8 mouse cellular contexts compared by ENCODE assay signal in the genomic region with DNA sequence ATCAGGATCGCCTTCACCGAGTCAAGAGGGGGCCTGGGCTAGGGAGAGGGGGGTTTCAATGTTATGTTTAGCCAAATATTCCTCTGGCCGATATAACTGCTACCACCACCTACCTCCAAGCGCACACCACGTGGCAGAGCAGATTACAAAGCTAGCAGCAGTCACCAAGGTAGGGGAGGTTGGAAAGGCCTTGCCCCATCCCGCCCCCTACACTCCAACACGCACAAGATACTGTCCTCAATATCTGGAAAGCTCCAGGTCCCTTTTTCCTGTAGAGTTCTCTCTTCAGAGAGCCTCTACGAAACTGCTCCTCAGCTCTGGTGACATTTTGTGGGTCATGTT.
DNase-seq lines count a peak whose midpoint lies in the region; ATAC-seq lines count a peak whose summit lies in the region.

No protein-coding gene starts in this region.

- H3K9me3 ChIP-seq in heart, embryonic 14.5 days (ENCODE audit: control insufficient read depth, low read length) = no peaks in the 10 kb centered on the region
- H3K9me3 ChIP-seq in hindbrain, embryonic 13.5 days = no peaks in the 10 kb centered on the region
- no peaks in the 10 kb centered on the region for H3K9me3 ChIP-seq in midbrain, embryonic 10.5 days (replicated peaks)

- H3K4me1 ChIP-seq in heart, embryonic 14.5 days (ENCODE audit: control insufficient read depth in 2 of 2, insufficient read depth in 2 of 2, low read length in 2 of 2) = peaks cover 16 to 34% of the 10 kb centered on the region in 2 experiments
- H3K4me1 ChIP-seq in hindbrain, embryonic 13.5 days (replicated peaks) = peaks cover 45% of the 10 kb centered on the region
- peaks cover 49% of the 10 kb centered on the region for H3K4me1 ChIP-seq in midbrain, embryonic 10.5 days

- peak overlapping the region; percentile 32 to 36; a peak in 3 of 4 replicates for H3K4me3 ChIP-seq in heart, embryonic 14.5 days (ENCODE audit: control insufficient read depth in 1 of 2, insufficient read depth in 1 of 2, low read depth in 1 of 2, low read length in 2 of 2)
- peak overlapping the region; percentile 35 for H3K4me3 ChIP-seq in hindbrain, embryonic 13.5 days
- H3K4me3 ChIP-seq in midbrain, embryonic 10.5 days = peak overlapping the region; percentile 44

- DNase-seq in heart, postnatal 25 days (ENCODE audit: low spot score) = no peak
- DNase-seq in WW6 (ENCODE audit: low read depth, low spot score) = peak; percentile 29
- no peak for DNase-seq in midbrain, embryonic 10.5 days (ENCODE audit: low spot score)
- DNase-seq in adrenal gland, adult (ENCODE audit: inconsistent age in 2 of 2, low spot score in 1 of 2) = no peak
- DNase-seq in left cerebral cortex, postnatal 10 days (ENCODE audit: extremely low spot score in 1 of 2, low spot score in 2 of 2) = no peak
- no peak for DNase-seq in layer of hippocampus, adult 18-20 months (ENCODE audit: low spot score in 2 of 2)

- intact Hi-C loops in heart, postnatal 25 days (cut with DNase I) = loop anchor here (1.0 to 10.0 kb wide), 9 partner anchors 17 to 1281 kb away; a partner anchor contains a TSS
- intact Hi-C loops in left cerebral cortex, postnatal 10 days (cut with DNase I) = loop anchor here (1.0 to 10.0 kb wide), 4 partner anchors 121 to 1281 kb away; a partner anchor contains a TSS

- H3K9ac ChIP-seq in heart, embryonic 14.5 days (ENCODE audit: low read length) = peak overlapping the region; percentile 48; the same call in 1 of the 2 replicates
- H3K9ac ChIP-seq in hindbrain, embryonic 13.5 days = peak overlapping the region; percentile 26

- H3K27ac ChIP-seq in heart, embryonic 14.5 days (replicated peaks in 1 of 2; ENCODE audit: control insufficient read depth in 1 of 2, insufficient read depth in 1 of 2, low read depth in 2 of 2, low read length in 2 of 2) = peak overlapping the region; percentile 45 to 78; a peak in 2 of 4 replicates
- H3K27ac ChIP-seq in hindbrain, embryonic 13.5 days = peak overlapping the region; percentile 93
- H3K27ac ChIP-seq in midbrain, embryonic 10.5 days (replicated peaks) = peak overlapping the region; percentile 78

- ATAC-seq in heart, embryonic 14.5 days (ENCODE audit: insufficient number of reproducible peaks, insufficient read depth, low FRiP score, low read depth) = no peak
- no peak for ATAC-seq in hindbrain, embryonic 13.5 days (ENCODE audit: low FRiP score)

- no peaks in the 10 kb centered on the region for H3K27me3 ChIP-seq in heart, embryonic 14.5 days (ENCODE audit: control insufficient read depth, insufficient read depth, low read length)
- no peaks in the 10 kb centered on the region for H3K27me3 ChIP-seq in hindbrain, embryonic 13.5 days
- H3K27me3 ChIP-seq in midbrain, embryonic 10.5 days (ENCODE audit: low read depth, poor library complexity, severe bottlenecking) = no peaks in the 10 kb centered on the region

- WGBS in heart, embryonic 14.5 days = 7% methylated on average over 8 of the region's 8 CpGs
- WGBS in hindbrain, embryonic 13.5 days = 4% methylated on average over 8 of the region's 8 CpGs
- 1% methylated on average over 8 of the region's 8 CpGs for WGBS in midbrain, embryonic 10.5 days

- H3K4me2 ChIP-seq in heart, embryonic 14.5 days (ENCODE audit: low read length) = peak overlapping the region; percentile 58
- peak overlapping the region; percentile 55 for H3K4me2 ChIP-seq in hindbrain, embryonic 13.5 days

- no peaks in the 10 kb centered on the region for H3K36me3 ChIP-seq in heart, embryonic 14.5 days (ENCODE audit: control insufficient read depth, insufficient read depth, low read length)
- no peaks in the 10 kb centered on the region for H3K36me3 ChIP-seq in hindbrain, embryonic 13.5 days
- H3K36me3 ChIP-seq in midbrain, embryonic 10.5 days = no peaks in the 10 kb centered on the region
